Mouse (Mus musculus) MN1 (cell line): Measurements from ENCODE around the gene Agtpbp1.
"Not testable (repeated sequence)": the region's sequence is repeated elsewhere in the genome, so short reads cannot be mapped to it uniquely, and the experiment has no call there.

Experiments used
- DNase-seq: peaks from one replicate; pipeline ENCODE4 v3.0.0-alpha.2; 2016; ENCODE audit warnings: low spot score

Gene Agtpbp1

GRCm38 (mm10) chr13:59480599-59481483 lies 104.2 kb downstream of the Agtpbp1 start:
- no peak for DNase-seq

- DNase-seq, result not testable (repeated sequence)
These were observed 107.1 kb downstream of the Agtpbp1 start for GRCm38 (mm10) chr13:59477928-59478327.

GRCm38 (mm10) chr13:59477451-59477850 lies 107.6 kb downstream of the Agtpbp1 start:
- DNase-seq, result no peak

GRCm38 (mm10) chr13:59474973-59475372 lies 110.1 kb downstream of the Agtpbp1 start:
- DNase-seq, result no peak

GRCm38 (mm10) chr13:59473341-59473740 lies 111.7 kb downstream of the Agtpbp1 start:
- no peak for DNase-seq

- DNase-seq, result no peak
These were observed 112.8 kb downstream of the Agtpbp1 start for GRCm38 (mm10) chr13:59472222-59472621.

- no peak for DNase-seq
These were observed 115.3 kb downstream of the Agtpbp1 start for GRCm38 (mm10) chr13:59469701-59470100.

- no peak for DNase-seq
These were observed 116.7 kb downstream of the Agtpbp1 start for GRCm38 (mm10) chr13:59468181-59468802.

GRCm38 (mm10) chr13:59467591-59467990 lies 117.4 kb downstream of the Agtpbp1 start:
- peak; percentile 15 for DNase-seq

GRCm38 (mm10) chr13:59460958-59461357 lies 124.1 kb downstream of the Agtpbp1 start:
- no peak for DNase-seq

GRCm38 (mm10) chr13:59456203-59456602 lies 128.8 kb downstream of the Agtpbp1 start:
- DNase-seq, result no peak

- no peak for DNase-seq
These were observed 130.8 kb downstream of the Agtpbp1 start for GRCm38 (mm10) chr13:59454001-59454785.

- no peak for DNase-seq
These were observed 131.4 kb downstream of the Agtpbp1 start for GRCm38 (mm10) chr13:59453582-59453981.

- no peak for DNase-seq
These were observed 132.0 kb downstream of the Agtpbp1 start for GRCm38 (mm10) chr13:59453045-59453444.

- DNase-seq, result no peak
These were observed 134.2 kb downstream of the Agtpbp1 start for GRCm38 (mm10) chr13:59450840-59451239.

GRCm38 (mm10) chr13:59447130-59447529 lies 137.9 kb downstream of the Agtpbp1 start:
- no peak for DNase-seq

- DNase-seq, result no peak
These were observed 139.8 kb downstream of the Agtpbp1 start for GRCm38 (mm10) chr13:59445179-59445578.

GRCm38 (mm10) chr13:59444371-59444770 lies 140.7 kb downstream of the Agtpbp1 start:
- no peak for DNase-seq

GRCm38 (mm10) chr13:59439683-59440082 lies 145.3 kb downstream of the Agtpbp1 start:
- no peak for DNase-seq

- no peak for DNase-seq
These were observed 150.5 kb downstream of the Agtpbp1 start for GRCm38 (mm10) chr13:59434554-59434953.

GRCm38 (mm10) chr13:59431124-59431864 lies 153.7 kb downstream of the Agtpbp1 start:
- DNase-seq, result peak; percentile 24

- no peak for DNase-seq
These were observed 155.7 kb downstream of the Agtpbp1 start for GRCm38 (mm10) chr13:59429369-59429768.
